Mouse (Mus musculus): ENCODE results near the gene Sct. TPM values are rescaled to one million over a fixed set of nuclear protein-coding genes. Genes with fewer than 3 reads are reported as not detected.
A peak's percentile ranks its signal among the peaks of the same experiment; 100 is the strongest.

Sct gene
- polyA plus RNA-seq, 1 experiment from 2014 or later = 201 TPM

DNA sequence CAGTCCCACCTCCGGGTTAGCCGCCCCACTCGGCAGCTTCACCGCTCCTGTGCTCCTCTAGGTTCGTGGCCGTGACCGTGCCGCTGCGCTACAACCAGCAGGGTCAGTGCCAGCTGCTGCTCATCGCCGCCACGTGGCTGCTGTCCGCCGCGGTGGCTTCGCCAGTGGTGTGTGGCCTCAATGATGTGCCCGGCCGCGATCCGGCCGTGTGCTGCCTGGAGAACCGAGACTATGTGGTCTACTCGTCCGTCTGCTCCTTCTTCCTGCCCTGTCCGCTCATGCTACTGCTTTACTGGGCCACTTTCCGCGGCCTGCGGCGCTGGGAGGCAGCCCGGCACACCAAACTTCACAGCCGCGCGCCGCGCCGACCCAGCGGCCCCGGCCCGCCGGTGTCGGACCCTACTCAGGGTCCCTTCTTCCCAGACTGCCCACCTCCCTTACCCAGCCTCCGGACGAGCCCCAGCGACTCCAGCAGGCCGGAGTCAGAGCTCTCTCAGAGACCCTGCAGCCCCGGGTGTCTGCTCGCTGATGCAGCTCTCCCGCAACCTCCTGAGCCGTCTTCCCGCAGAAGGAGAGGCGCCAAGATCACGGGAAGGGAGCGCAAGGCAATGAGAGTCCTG lies 15.0 kb upstream of the Sct start:
- H3K27me3 ChIP-seq (replicated peaks; ENCODE audit: control insufficient read depth, insufficient read depth, low read length) = peaks cover 57% of the 10 kb centered on the region
- 1% methylated on average over 53 of the region's 53 CpGs for WGBS

DNA sequence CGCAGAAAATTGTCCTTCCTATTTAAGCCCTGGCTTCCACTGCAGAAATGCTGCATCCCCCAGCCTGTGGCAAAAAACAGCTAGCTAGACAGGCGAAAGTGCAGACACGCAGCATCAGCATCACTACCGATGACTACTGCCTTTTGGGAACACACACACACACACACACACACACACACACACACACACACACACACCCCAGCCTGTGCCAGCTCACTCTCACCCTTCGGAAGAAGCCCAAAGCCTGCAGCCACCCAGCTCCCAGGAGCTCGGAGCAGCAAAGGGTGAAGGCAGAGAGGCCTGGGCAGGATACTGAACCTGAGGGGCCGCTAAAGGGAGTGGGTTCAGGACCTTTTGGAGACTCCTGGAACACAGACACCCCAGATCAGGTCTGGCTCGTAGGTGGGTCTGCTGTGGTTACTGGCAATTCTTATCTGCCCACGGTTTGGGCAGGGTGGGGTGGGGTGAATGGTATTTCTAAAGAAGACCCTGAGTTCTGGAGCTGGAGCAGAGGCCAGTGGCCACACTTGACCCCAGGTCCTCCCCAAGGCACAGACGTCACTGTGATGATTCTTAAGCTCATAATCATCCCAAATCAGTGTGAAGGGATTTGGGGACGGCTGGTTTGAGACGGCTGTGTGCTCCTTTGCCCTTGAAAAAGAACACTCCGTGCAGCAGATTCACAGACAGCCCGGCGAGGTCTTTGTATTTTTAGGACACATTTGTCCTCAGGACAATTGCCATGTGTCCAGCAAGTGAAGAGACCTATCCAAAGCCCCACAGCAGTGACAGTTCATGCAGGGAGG lies 13.9 kb upstream of the Sct start:
- peaks cover 57% of the 10 kb centered on the region for H3K27me3 ChIP-seq (replicated peaks; ENCODE audit: control insufficient read depth, insufficient read depth, low read length)
- 56% methylated on average over 15 of the region's 15 CpGs for WGBS
- no peak overlapping the region for H3K9ac ChIP-seq (ENCODE audit: low read length)
- ATAC-seq (replicated peaks; ENCODE audit: low FRiP score, low TSS enrichment, low read depth) = no peak
- peak; percentile 61 for DNase-seq (ENCODE audit: low spot score)
- H3K4me3 ChIP-seq (ENCODE audit: low read depth, low read length) = no peak overlapping the region
- peaks cover 18% of the 10 kb centered on the region for H3K4me1 ChIP-seq (replicated peaks; ENCODE audit: control insufficient read depth, insufficient read depth, low read length)
- peaks cover 11% of the 10 kb centered on the region for H3K36me3 ChIP-seq (ENCODE audit: control insufficient read depth, insufficient read depth, low read length)
- H3K27ac ChIP-seq (ENCODE audit: low read depth) = no peak overlapping the region
- H3K4me2 ChIP-seq (ENCODE audit: low read length) = peak overlapping the region; percentile 91; the same call in 1 of the 2 replicates
- H3K9me3 ChIP-seq (ENCODE audit: control insufficient read depth, low read length) = no peaks in the 10 kb centered on the region

More for the DNA sequence above, 15.0 kb upstream of the Sct start:
- Histone ChIP-seq H3K4me3 (ENCODE audit: low read depth, low read length) (peak overlapping the region; percentile 31), H3K9ac (ENCODE audit: low read length) (peak overlapping the region; percentile 34; the same call in 1 of the 2 replicates), H3K27ac (ENCODE audit: low read depth) (no peak overlapping the region), H3K4me1 (replicated peaks; ENCODE audit: control insufficient read depth, insufficient read depth, low read length) (peaks cover 18% of the 10 kb centered on the region), H3K4me2 (ENCODE audit: low read length) (peak overlapping the region; percentile 69), H3K9me3 (ENCODE audit: control insufficient read depth, low read length) (no peaks in the 10 kb centered on the region), H3K36me3 (ENCODE audit: control insufficient read depth, insufficient read depth, low read length) (peaks cover 16% of the 10 kb centered on the region)
- ATAC-seq (replicated peaks; ENCODE audit: low FRiP score, low TSS enrichment, low read depth) = peak; percentile 25; the same call in 1 of the 2 replicates
- peak; percentile 76 for DNase-seq (ENCODE audit: low spot score)

DNA sequence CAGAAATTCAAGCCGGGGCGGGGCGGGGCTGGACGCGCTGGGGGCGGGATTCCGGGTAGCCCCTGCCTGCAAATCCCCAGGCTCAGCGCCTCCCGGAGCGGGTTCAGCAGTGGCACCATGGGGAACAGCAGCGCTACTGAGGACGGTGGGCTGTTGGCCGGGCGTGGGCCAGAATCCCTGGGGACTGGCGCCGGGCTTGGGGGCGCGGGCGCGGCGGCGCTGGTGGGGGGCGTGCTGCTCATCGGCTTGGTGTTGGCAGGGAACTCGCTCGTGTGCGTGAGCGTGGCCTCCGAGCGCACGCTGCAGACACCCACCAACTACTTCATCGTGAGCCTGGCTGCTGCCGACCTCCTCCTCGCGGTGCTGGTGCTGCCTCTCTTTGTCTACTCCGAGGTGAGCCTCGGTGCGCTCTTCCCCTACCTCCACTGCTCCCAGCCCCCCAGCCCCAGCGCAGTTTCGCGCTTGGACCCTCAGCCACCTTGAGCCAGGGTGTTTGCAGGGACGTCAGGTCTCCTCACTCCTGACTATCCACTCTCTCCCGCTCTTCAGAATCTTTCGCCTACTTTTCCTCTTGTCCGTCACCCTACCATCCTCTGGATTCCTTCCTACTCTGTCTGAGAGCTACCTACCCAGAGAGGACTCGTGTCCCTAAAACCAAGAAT lies 13.1 kb upstream of the Sct start, which contains the start of gene Drd4:
Gene Drd4, plus strand, starts transcription at position 86 of the 662 bp plus-strand sequence.
- H3K4me2 ChIP-seq (ENCODE audit: low read length) = peak within 1 kb of the TSS; percentile 91

DNA sequence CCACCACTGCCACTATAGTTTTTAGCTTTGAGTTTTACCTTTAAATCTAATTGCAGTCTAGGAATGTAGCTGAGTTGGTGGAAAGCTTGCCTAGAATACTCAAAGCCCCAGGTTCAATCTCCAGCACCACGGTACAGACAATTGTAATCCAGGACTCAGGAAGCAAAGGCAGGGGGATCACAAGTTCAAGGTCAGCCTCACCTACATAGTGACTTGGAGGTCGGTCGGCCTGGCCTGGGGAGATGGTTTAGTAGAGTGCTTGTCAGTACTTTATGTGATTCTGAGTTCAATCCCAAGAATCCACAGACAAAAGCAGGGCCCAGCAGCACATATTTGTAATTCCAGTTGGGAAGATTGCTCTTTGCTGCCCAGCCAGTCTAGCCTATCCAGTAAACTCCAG lies 9.1 kb upstream of the Sct start:
- ATAC-seq (replicated peaks; ENCODE audit: low FRiP score, low TSS enrichment, low read depth) = no peak
- 84% methylated on average over 3 of the region's 3 CpGs for WGBS
- no peak for DNase-seq (ENCODE audit: low spot score)
- Histone ChIP-seq H3K4me1 (replicated peaks; ENCODE audit: control insufficient read depth, insufficient read depth, low read length) (0 out of 2 replicates have a peak, but pooled peaks cover 5% of the 10 kb centered on the region), H3K4me2 (ENCODE audit: low read length) (no peak overlapping the region), H3K4me3 (ENCODE audit: low read depth, low read length) (no peak overlapping the region), H3K36me3 (ENCODE audit: control insufficient read depth, insufficient read depth, low read length) (no peaks in the 10 kb centered on the region), H3K27ac (ENCODE audit: low read depth) (no peak overlapping the region), H3K9me3 (ENCODE audit: control insufficient read depth, low read length) (no peaks in the 10 kb centered on the region), H3K27me3 (replicated peaks; ENCODE audit: control insufficient read depth, insufficient read depth, low read length) (peaks cover 25% of the 10 kb centered on the region), H3K9ac (ENCODE audit: low read length) (no peak overlapping the region)

More for the DNA sequence above, 13.1 kb upstream of the Sct start, which contains the start of gene Drd4:
- Histone ChIP-seq H3K9ac (ENCODE audit: low read length) (peak within 1 kb of the TSS; percentile 47), H3K27ac (ENCODE audit: low read depth) (no peak within 1 kb of the TSS), H3K4me3 (ENCODE audit: low read depth, low read length) (peak within 1 kb of the TSS; percentile 45), H3K4me1 (replicated peaks; ENCODE audit: control insufficient read depth, insufficient read depth, low read length) (peaks cover 18% of the 10 kb centered on the region), H3K27me3 (replicated peaks; ENCODE audit: control insufficient read depth, insufficient read depth, low read length) (peaks cover 57% of the 10 kb centered on the region), H3K9me3 (ENCODE audit: control insufficient read depth, low read length) (no peaks in the 10 kb centered on the region), H3K36me3 (ENCODE audit: control insufficient read depth, insufficient read depth, low read length) (peaks cover 7% of the 10 kb centered on the region)
- DNase-seq (ENCODE audit: low spot score) (peak; percentile 72), ATAC-seq (replicated peaks; ENCODE audit: low FRiP score, low TSS enrichment, low read depth) (peak; percentile 74)
- 4% methylated on average over 46 of the region's 46 CpGs for WGBS

DNA sequence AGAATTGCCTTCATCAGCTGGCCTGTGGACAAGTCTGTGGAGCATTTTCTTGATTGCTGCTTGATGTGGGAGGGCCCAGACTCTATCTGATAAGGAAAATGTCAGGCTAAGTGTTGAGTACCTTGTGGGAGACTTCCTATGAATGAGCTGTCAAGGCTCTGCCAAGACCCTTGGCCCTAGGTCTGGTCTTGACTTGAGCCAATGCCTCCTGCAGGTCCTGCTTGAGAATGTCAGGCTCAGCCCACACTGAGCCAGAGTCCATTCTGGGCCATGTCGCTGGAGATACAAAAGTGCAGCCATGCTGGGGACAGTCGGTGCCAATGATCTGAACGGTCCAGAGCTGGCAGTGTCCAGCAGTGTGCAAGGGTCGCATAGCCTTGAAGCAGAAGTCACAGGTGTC lies 3.8 kb upstream of the Sct start:
- Histone ChIP-seq H3K4me1 (replicated peaks; ENCODE audit: control insufficient read depth, insufficient read depth, low read length) (no peaks in the 10 kb centered on the region), H3K36me3 (ENCODE audit: control insufficient read depth, insufficient read depth, low read length) (no peaks in the 10 kb centered on the region), H3K4me3 (ENCODE audit: low read depth, low read length) (no peak overlapping the region), H3K27ac (ENCODE audit: low read depth) (no peak overlapping the region), H3K4me2 (ENCODE audit: low read length) (no peak overlapping the region), H3K27me3 (replicated peaks; ENCODE audit: control insufficient read depth, insufficient read depth, low read length) (0 out of 2 replicates have a peak, but pooled peaks cover 3% of the 10 kb centered on the region), H3K9me3 (ENCODE audit: control insufficient read depth, low read length) (no peaks in the 10 kb centered on the region), H3K9ac (ENCODE audit: low read length) (no peak overlapping the region)
- DNase-seq (ENCODE audit: low spot score) (no peak), ATAC-seq (replicated peaks; ENCODE audit: low FRiP score, low TSS enrichment, low read depth) (no peak)
- 81% methylated on average over 4 of the region's 4 CpGs for WGBS

DNA sequence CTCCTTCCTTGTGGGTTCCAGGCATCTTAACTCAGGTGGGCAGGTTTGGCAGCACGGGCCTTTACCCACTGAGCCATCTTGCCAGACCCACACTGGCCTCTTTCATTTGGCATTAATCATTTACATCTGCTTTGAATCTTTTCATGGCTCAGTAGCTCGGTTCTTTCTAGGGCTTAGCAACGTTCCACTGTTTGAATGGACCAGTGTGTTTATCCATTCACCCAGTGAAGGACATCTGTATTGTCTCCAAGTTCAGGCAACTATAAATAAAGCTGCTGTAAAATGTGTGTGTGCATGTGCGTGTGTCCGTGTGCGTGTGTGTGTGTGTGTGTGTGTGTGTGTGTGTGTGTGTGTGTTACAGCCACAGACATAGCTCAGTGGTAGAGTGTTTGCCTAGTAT lies 2.5 kb upstream of the Sct start:
- no peaks in the 10 kb centered on the region for H3K9me3 ChIP-seq (ENCODE audit: control insufficient read depth, low read length)
- 0 out of 2 replicates have a peak, but pooled peaks cover 3% of the 10 kb centered on the region for H3K27me3 ChIP-seq (replicated peaks; ENCODE audit: control insufficient read depth, insufficient read depth, low read length)
- ATAC-seq (replicated peaks; ENCODE audit: low FRiP score, low TSS enrichment, low read depth) (no peak), DNase-seq (ENCODE audit: low spot score) (no peak)
- no peak overlapping the region for H3K4me2 ChIP-seq (ENCODE audit: low read length)
- H3K4me1 ChIP-seq (replicated peaks; ENCODE audit: control insufficient read depth, insufficient read depth, low read length) = no peaks in the 10 kb centered on the region
- H3K27ac ChIP-seq (ENCODE audit: low read depth) = no peak overlapping the region
- H3K4me3 ChIP-seq (ENCODE audit: low read depth, low read length) = no peak overlapping the region
- H3K36me3 ChIP-seq (ENCODE audit: control insufficient read depth, insufficient read depth, low read length) = no peaks in the 10 kb centered on the region
- no peak overlapping the region for H3K9ac ChIP-seq (ENCODE audit: low read length)
- WGBS = 50% methylated on average over 6 of the region's 6 CpGs

DNA sequence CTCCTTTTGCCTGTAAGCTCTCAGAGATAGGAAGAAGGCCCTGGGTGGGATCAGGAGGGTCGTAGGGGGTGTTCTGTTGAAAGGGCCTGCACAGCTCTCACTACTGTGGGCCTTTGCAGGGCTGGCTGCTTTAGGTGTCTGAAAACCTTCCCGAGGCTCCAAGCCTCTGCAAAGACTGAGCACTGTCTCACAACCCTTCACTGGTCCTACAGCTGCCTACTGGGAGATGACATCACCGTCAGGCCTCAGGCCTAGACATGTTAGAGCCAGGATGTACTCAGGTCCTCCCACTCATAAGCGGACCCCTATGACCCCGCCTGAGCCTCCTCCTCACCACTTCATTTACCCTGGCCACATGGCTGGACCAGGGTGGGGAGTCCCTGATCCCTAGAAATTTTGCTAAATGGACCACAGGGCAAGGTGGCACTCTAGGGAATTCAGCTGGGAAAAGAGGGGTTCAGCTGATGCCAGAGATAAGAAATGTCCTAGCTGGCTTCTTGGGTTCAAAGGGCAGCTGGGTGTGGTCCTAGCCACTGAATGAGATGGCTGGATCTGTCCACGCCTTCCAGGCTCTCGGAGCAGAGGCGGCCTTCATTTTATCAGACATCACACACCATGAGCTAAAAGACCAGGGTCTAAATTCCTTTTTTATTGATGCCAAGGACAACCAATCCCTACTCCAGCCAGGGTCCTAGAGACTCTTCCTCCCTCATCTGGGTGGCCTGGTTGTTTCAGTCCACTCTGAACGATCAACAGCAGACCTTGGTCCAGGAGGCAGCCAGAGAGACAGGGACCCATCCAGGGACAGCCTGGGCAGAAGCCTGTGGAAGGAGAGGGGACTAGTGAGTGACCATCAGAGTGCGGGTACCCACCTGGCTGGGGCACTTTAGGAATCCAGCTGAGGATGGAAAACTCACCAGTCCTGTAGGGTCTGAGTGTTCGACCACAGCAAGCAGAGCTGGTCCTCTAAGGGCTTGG lies 943 bp downstream of the Sct start:
- 0 out of 2 replicates have a peak, but pooled peaks have one; percentile 7 for ATAC-seq (replicated peaks; ENCODE audit: low FRiP score, low TSS enrichment, low read depth)
- no peak overlapping the region for H3K9ac ChIP-seq (ENCODE audit: low read length)
- WGBS = 69% methylated on average over 11 of the region's 11 CpGs

More for the DNA sequence above, 943 bp downstream of the Sct start:
- Histone ChIP-seq H3K4me3 (ENCODE audit: low read depth, low read length) (no peak overlapping the region), H3K27me3 (replicated peaks; ENCODE audit: control insufficient read depth, insufficient read depth, low read length) (0 out of 2 replicates have a peak, but pooled peaks cover 3% of the 10 kb centered on the region), H3K4me1 (replicated peaks; ENCODE audit: control insufficient read depth, insufficient read depth, low read length) (no peaks in the 10 kb centered on the region), H3K36me3 (ENCODE audit: control insufficient read depth, insufficient read depth, low read length) (no peaks in the 10 kb centered on the region), H3K9me3 (ENCODE audit: control insufficient read depth, low read length) (no peaks in the 10 kb centered on the region), H3K4me2 (ENCODE audit: low read length) (peak overlapping the region; percentile 84), H3K27ac (ENCODE audit: low read depth) (peak overlapping the region; percentile 57)
- DNase-seq (ENCODE audit: low spot score) = peak; percentile 64
